Mouse (Mus musculus) thymus, postnatal 10 days (tissue): ENCODE data around the gene Asap2.
A peak's percentile ranks its signal among the peaks of the same experiment; 100 is the strongest.

ENCODE experiments used
- DNase-seq, 2 experiments: peaks; one replicate each; pipeline ENCODE4 v3.0.0; 2021; ENCODE audit warnings: low spot score in 2 of 2

Gene Asap2

GRCm38 (mm10) chr12:21315923-21316868 is 325.9 kb downstream of the Asap2 start, which contains the start of gene Iah1:
Gene Iah1, plus strand, starts transcription at chr12:21316389.
- DNase-seq = peak; percentile 83 to 90

GRCm38 (mm10) chr12:21316869-21317265 is 326.6 kb downstream of the Asap2 start:
- no peak for DNase-seq

- peak; percentile 72 to 87 for DNase-seq
Measured at GRCm38 (mm10) chr12:21318143-21318895, 328.1 kb downstream of the Asap2 start.
